Mouse (Mus musculus): Measurements from ENCODE around the gene Pacsin2. TPM values are rescaled to one million over a fixed set of nuclear protein-coding genes. Genes with fewer than 3 reads are reported as not detected.

The Pacsin2 gene
- 68.4 to 88.1 TPM (median 77.7 TPM) in 4 replicates for total RNA-seq (2023; ENCODE audit: inconsistent age)

DNA sequence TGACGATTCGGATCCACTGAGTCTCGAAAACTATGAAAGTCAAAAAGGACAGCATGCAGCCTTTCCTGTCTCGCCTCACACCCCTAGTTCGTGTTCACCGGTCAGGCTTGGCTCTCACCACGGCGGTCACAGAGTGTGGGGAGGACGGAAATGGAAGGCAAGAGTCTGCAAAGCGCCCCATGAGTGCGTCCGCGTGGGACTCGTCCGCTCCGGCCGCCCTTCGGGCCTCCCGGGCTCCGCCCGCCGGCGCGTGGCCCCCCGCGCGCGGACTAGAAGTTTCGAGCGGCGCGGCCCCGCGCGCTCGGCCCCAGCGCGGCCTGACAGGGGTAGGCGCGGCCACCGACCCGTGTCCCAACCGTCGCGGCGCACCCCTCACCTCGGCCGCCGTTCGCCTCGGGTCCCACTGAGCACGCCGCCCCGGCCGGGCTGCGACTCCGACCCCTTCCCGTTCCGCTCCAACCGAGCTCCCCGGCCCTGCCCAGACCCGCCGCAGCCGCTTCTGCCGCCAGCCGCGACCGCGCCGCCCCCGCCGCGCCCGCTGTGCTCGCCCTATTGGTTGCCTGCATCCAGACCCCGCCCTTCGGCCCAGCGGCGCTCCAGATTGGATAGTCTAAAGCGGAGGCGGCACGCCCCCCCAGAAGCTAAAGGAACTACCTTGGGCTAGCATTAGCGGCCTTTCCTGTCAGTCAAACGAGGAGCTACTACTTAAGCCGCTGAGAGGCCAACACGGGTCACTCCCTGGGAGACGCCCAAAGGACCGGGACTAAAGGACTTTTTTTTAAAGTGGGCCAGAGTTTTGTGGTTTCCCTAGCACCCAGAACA is at the start of gene Pacsin2:
Gene Pacsin2 (minus strand): TSS at position 524 of the 822 bp plus-strand sequence.

DNA sequence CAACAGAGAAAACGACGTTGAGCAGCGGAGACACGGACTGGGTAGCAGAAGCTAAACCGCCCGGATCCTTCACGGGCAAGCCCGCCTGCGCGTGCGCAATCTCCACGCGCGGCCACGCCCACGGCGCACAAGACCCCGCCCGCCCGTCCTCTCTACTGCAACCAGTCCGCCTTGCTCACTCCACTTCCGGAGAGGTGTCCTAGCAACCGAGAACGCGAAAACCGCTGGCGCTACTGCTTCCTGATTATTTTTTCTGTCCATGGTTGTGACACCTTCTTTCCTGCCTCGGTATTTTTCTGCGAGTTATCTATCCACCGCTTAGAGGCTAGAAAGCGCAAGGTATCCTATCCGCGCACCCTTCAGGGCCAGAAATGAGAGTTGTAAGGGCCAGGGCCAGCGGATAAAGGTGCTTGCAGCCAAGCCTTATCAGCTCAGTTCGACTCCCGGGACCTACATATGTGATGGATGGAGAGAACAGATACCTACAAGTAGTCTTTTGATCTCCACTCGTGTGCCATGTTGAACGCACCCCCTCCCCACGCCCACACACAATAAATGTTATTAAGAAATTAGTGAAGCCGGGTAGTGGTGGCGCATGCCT is 46.5 kb upstream of the Pacsin2 start, which contains the start of gene Ttll1:
Gene Ttll1 (minus strand): TSS at position 89 of the 601 bp plus-strand sequence.

DNA sequence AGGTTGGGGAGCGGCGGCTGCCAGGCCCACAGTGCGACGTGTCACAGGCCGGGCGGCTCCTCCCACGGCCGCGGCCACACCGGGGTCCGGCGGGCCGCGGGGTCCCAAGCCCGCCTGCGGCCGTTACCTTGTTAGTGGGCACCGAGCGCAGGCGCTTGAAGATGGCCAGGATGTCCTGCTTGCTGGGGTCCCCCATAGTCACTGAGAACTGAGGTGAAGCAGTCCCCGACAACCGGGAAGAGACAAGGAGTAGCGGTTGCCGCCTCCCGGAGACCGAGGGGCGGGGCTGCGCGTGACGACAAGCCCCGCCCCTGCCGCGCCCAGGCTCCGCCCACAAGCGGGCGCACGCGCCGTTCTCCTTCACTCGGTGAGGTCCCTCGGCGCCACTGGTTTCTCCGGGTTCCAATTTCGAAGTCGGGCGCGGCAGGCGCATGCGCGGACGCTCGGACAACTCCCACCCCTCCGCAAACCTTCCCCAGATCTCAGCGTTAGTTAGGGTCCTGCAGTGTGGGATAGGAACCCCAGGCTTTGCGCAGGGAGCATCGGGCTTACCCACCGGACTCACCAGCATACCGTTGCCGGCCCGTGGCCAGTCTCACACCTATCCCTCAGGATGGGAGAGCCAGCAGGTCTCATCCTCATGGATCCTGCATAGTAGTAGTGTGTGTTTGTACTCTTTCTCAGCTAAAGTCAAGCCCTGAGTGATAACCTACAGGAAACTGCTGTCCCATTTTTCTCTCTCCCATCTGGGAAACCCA is 114.3 kb downstream of the Pacsin2 start, which contains the start of gene Arfgap3:
Gene Arfgap3 (minus strand): TSS at position 294 of the 758 bp plus-strand sequence.

Other genes with a start within 250 kb of the Pacsin2 start
- not detected in 4 replicates for gene A4galt, start 212.8 kb downstream of the Pacsin2 start, total RNA-seq (2023; ENCODE audit: inconsistent age)
- gene Arfgap3, start 114.4 kb downstream of the Pacsin2 start, total RNA-seq (2023; ENCODE audit: inconsistent age), result 9.8 to 10.5 TPM (median 10.1 TPM) in 4 replicates
- 5.8 to 8.1 TPM (median 6.9 TPM) in 4 replicates for gene Ttll1, start 46.3 kb upstream of the Pacsin2 start, total RNA-seq (2023; ENCODE audit: inconsistent age)
- gene Bik, start 62.3 kb upstream of the Pacsin2 start, total RNA-seq (2023; ENCODE audit: inconsistent age), result not detected in 4 replicates
- 52.7 to 63.3 TPM (median 59.1 TPM) in 4 replicates for gene Tspo, start 99.0 kb upstream of the Pacsin2 start, total RNA-seq (2023; ENCODE audit: inconsistent age)
- 16.4 to 20.4 TPM (median 18.2 TPM) in 4 replicates for gene Mcat, start 99.2 kb upstream of the Pacsin2 start, total RNA-seq (2023; ENCODE audit: inconsistent age)
- 6.0 to 10.9 TPM (median 8.2 TPM) in 4 replicates for gene Ttll12, start 130.6 kb upstream of the Pacsin2 start, total RNA-seq (2023; ENCODE audit: inconsistent age)